Mouse (Mus musculus) layer of hippocampus, adult 2 months (tissue): Measurements from ENCODE around the gene Snx20. TPM values are rescaled to one million over a fixed set of nuclear protein-coding genes. Genes with fewer than 3 reads are reported as not detected.

Experiments used
- DNase-seq, 2 experiments: peaks; one replicate each; pipeline ENCODE4 v3.0.0; 2022; ENCODE audit warnings: low spot score in 2 of 2
- H3K27ac ChIP-seq: fragments of 200-600 bp; 2 replicates; pipeline ENCODE4 v1.8.1; 2022
- H3K4me3 ChIP-seq: fragments of 200-600 bp; 2 replicates; pipeline ENCODE4 v1.8.1; 2022; ENCODE audit warnings: mild to moderate bottlenecking
- CTCF ChIP-seq: fragments of 200-600 bp; conservative IDR thresholded peaks from 2 replicates; pipeline ENCODE4 v1.8.1; 2022; ENCODE audit warnings: antibody characterized with exemption, mild to moderate bottlenecking, moderate library complexity
- total RNA-seq, 2 experiments: library from RNA; stranded (reverse); gene quantifications; 2 replicates each; pipeline ENCODE4 v1.2.3; 2021

Snx20 gene
- total RNA-seq, 2 experiments from 2014 or later: 1.4 to 2.0 TPM

- Histone ChIP-seq H3K4me3 (no peak overlapping the region), H3K27ac (no peak overlapping the region)
- DNase-seq: no peak
- TF ChIP-seq CTCF: no peak
Observed at GRCm38 (mm10) chr8:88609036-88609435, 26.9 kb downstream of the Snx20 start.

GRCm38 (mm10) chr8:88605361-88606040, 30.4 kb downstream of the Snx20 start:
- H3K4me3 ChIP-seq: no peak overlapping the region
- DNase-seq: no peak
- TF ChIP-seq CTCF: no peak
- H3K27ac ChIP-seq: no peak overlapping the region

GRCm38 (mm10) chr8:88604065-88605038, 31.6 kb downstream of the Snx20 start:
- no peak overlapping the region for H3K27ac ChIP-seq
- no peak for TF ChIP-seq CTCF
- no peak overlapping the region for H3K4me3 ChIP-seq
- DNase-seq: peak; percentile 25 to 34

- Histone ChIP-seq H3K27ac (no peak overlapping the region), H3K4me3 (no peak overlapping the region)
- no peak for TF ChIP-seq CTCF
- DNase-seq: no peak
Observed at GRCm38 (mm10) chr8:88603446-88603989, 32.4 kb downstream of the Snx20 start.

GRCm38 (mm10) chr8:88599491-88599890, 36.4 kb downstream of the Snx20 start:
- Histone ChIP-seq H3K27ac (no peak overlapping the region), H3K4me3 (no peak overlapping the region)
- no peak for DNase-seq
- no peak for TF ChIP-seq CTCF

- Histone ChIP-seq H3K27ac (no peak overlapping the region), H3K4me3 (no peak overlapping the region)
- TF ChIP-seq CTCF: no peak
- no peak for DNase-seq
Observed at GRCm38 (mm10) chr8:88598578-88598977, 37.4 kb downstream of the Snx20 start.

GRCm38 (mm10) chr8:88596042-88596441, 39.9 kb downstream of the Snx20 start:
- H3K27ac ChIP-seq: no peak overlapping the region
- no peak for DNase-seq
- H3K4me3 ChIP-seq: no peak overlapping the region
- no peak for TF ChIP-seq CTCF

- TF ChIP-seq CTCF: no peak
- H3K4me3 ChIP-seq: no peak overlapping the region
- DNase-seq: no peak
- no peak overlapping the region for H3K27ac ChIP-seq
Observed at GRCm38 (mm10) chr8:88593947-88594346, 42.0 kb downstream of the Snx20 start.

- Histone ChIP-seq H3K4me3 (no peak overlapping the region), H3K27ac (no peak overlapping the region)
- no peak for DNase-seq
- TF ChIP-seq CTCF: no peak
Observed at GRCm38 (mm10) chr8:88590226-88590625, 45.7 kb downstream of the Snx20 start.

- H3K4me3 ChIP-seq: no peak overlapping the region
- no peak for TF ChIP-seq CTCF
- DNase-seq: no peak
- no peak overlapping the region for H3K27ac ChIP-seq
Observed at GRCm38 (mm10) chr8:88588205-88588889, 47.6 kb downstream of the Snx20 start.

- H3K27ac ChIP-seq: no peak overlapping the region
- no peak for TF ChIP-seq CTCF
- DNase-seq: no peak
- H3K4me3 ChIP-seq: no peak overlapping the region
Observed at GRCm38 (mm10) chr8:88583863-88584262, 52.1 kb downstream of the Snx20 start.

- TF ChIP-seq CTCF: no peak
- Histone ChIP-seq H3K4me3 (no peak overlapping the region), H3K27ac (no peak overlapping the region)
- DNase-seq: no peak
Observed at GRCm38 (mm10) chr8:88580785-88581184, 55.1 kb downstream of the Snx20 start.

- Histone ChIP-seq H3K27ac (peak overlapping the region; percentile 28), H3K4me3 (no peak overlapping the region)
- no peak for TF ChIP-seq CTCF
- DNase-seq: peak in 1 of 2 experiments; percentile 28
Observed at GRCm38 (mm10) chr8:88579668-88580330, 56.1 kb downstream of the Snx20 start.
